Mouse (Mus musculus) macrophage (primary cell): ENCODE results near the gene Glt8d2. TPM values are rescaled to one million over a fixed set of nuclear protein-coding genes. Genes with fewer than 3 reads are reported as not detected.
"Not testable (repeated sequence)": the region's sequence is repeated elsewhere in the genome, so short reads cannot be mapped to it uniquely, and the experiment has no call there.

ENCODE experiments used
- H3K27ac ChIP-seq: fragments of 350-480 bp; formaldehyde crosslinking; 2 replicates; pipeline ENCODE4 v1.9.0; 2021
- H3K36me3 ChIP-seq: fragments of 350-480 bp; formaldehyde crosslinking; 2 replicates; pipeline ENCODE4 v1.9.0; 2021; ENCODE audit errors: inconsistent target
- H3K4me3 ChIP-seq: fragments of 350-480 bp; formaldehyde crosslinking; 2 replicates; pipeline ENCODE4 v1.9.0; 2021; ENCODE audit errors: inconsistent target
- H3K79me2 ChIP-seq: fragments of 350-480 bp; formaldehyde crosslinking; 2 replicates; pipeline ENCODE4 v1.9.0; 2021; ENCODE audit errors: inconsistent target
- WGBS: methylation state at CpG from one replicate; pipeline ENCODE4 v1.1.7; 2026; ENCODE audit warnings: inconsistent platforms; ENCODE audit not compliant: missing documents; 5-methylcytosine and 5-hydroxymethylcytosine counted together
- polyA plus RNA-seq: library from polyadenylated mRNA; stranded (reverse); fragments of 250-400 nt; gene quantifications from 3 replicates; pipeline ENCODE4 v1.2.4, GENCODE M21; 2018; ENCODE audit warnings: inconsistent platforms

Gene Glt8d2
- polyA plus RNA-seq, 1 experiment from 2014 or later, result not detected

DNA sequence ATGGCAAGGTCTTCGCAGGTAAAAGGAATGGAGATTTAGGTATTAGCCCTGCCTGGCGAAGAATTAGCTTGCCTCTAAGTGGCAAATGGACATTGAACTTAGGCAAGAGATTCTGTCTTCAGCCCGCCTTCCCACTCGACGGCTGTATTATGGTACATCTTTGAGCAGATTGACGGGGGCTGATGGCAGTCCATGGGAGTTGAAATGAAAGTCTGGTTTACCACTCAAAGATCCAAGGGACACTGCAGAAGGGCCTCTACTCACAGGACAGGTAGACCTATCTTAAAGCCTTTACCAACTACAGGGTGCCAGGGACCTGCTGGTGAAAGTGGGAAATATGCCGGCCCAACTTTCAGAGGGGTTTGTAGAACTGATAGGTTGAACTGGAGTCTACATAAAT lies 60.0 kb downstream of the Glt8d2 start:
- no peaks in the 10 kb centered on the region for H3K36me3 ChIP-seq
- H3K4me3 ChIP-seq, result peak overlapping the region; percentile 68
- H3K79me2 ChIP-seq, result peaks cover 55% of the 10 kb centered on the region
- WGBS, result 38% methylated on average over 7 of the region's 7 CpGs
- no peak overlapping the region for H3K27ac ChIP-seq

- peaks cover 47% of the 10 kb centered on the region for H3K79me2 ChIP-seq
- WGBS, result under 1% methylated on average over 56 of the region's 78 CpGs
- not testable (repeated sequence) for H3K36me3 ChIP-seq
Measured at GRCm38 (mm10) chr10:82629586-82630255, 60.7 kb downstream of the Glt8d2 start, which contains the start of gene Tdg. Gene Tdg, plus strand, starts transcription at chr10:82629828.

DNA sequence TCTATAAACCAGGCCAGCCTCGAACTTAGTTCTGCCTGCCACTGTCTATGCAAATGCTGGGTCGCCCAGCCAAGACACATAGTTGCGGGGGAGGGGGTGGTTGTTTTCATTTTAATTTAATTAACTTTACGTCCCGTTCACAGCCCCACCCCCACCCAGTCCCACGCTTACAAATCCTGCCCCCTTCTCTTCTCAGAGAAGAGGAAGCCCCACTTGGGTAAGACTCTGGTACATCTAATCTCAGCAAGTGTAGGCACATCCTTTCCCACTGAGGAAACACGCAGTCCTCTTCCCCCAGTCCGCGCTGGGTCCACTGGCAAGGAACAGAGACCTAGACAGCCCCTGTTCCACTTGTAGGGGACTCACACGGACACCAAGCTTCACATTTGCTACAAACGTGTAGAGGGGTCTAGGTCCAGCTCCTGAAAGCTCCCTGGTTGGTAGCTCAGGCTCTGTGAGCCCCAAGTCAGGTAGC lies 61.3 kb downstream of the Glt8d2 start:
- H3K4me3 ChIP-seq, result peak overlapping the region; percentile 61
- H3K36me3 ChIP-seq, result no peaks in the 10 kb centered on the region
- H3K27ac ChIP-seq, result peak overlapping the region; percentile 69
- peaks cover 42% of the 10 kb centered on the region for H3K79me2 ChIP-seq
- 19% methylated on average over 10 of the region's 11 CpGs for WGBS

More at GRCm38 (mm10) chr10:82629586-82630255, 60.7 kb downstream of the Glt8d2 start, which contains the start of gene Tdg:
- peak within 1 kb of the TSS; percentile 69 for H3K27ac ChIP-seq
- H3K4me3 ChIP-seq, result peak within 1 kb of the TSS; percentile 68

- peak overlapping the region; percentile 62 for H3K27ac ChIP-seq
Measured at GRCm38 (mm10) chr10:82623553-82623932, 66.9 kb downstream of the Glt8d2 start.

GRCm38 (mm10) chr10:82622671-82623552 lies 67.5 kb downstream of the Glt8d2 start, which contains the start of gene 1190007I07Rik:
Gene 1190007I07Rik, minus strand, starts transcription at chr10:82623228.
- no peaks in the 10 kb centered on the region for H3K36me3 ChIP-seq
- H3K79me2 ChIP-seq, result no peaks in the 10 kb centered on the region
- peak within 1 kb of the TSS; percentile 62 for H3K27ac ChIP-seq
- WGBS, result 2% methylated on average over 58 of the region's 61 CpGs
- peak within 1 kb of the TSS; percentile 61 for H3K4me3 ChIP-seq

More at GRCm38 (mm10) chr10:82623553-82623932, 66.9 kb downstream of the Glt8d2 start:
- H3K79me2 ChIP-seq, H3K36me3 ChIP-seq: not testable (repeated sequence)
- WGBS, result 0% methylated on average over 2 of the region's 2 CpGs
- peak overlapping the region; percentile 61 for H3K4me3 ChIP-seq

GRCm38 (mm10) chr10:82622235-82622634 lies 68.2 kb downstream of the Glt8d2 start:
- 9% methylated on average over 8 of the region's 9 CpGs for WGBS
- Histone ChIP-seq H3K79me2 (no peaks in the 10 kb centered on the region), H3K27ac (no peak overlapping the region), H3K4me3 (peak overlapping the region; percentile 61), H3K36me3 (no peaks in the 10 kb centered on the region)

Other genes with a start within 250 kb of the Glt8d2 start
- gene Gm1553, start 198.0 kb downstream of the Glt8d2 start, polyA plus RNA-seq, result not detected in 3 replicates
- 4.5 to 16.5 TPM (median 14.1 TPM) in 3 replicates for gene 1190007I07Rik, start 67.4 kb downstream of the Glt8d2 start, polyA plus RNA-seq
- 18.3 to 25.9 TPM (median 18.9 TPM) in 3 replicates for gene Tdg, start 60.8 kb downstream of the Glt8d2 start, polyA plus RNA-seq
- gene Hcfc2, start 5.5 kb upstream of the Glt8d2 start, polyA plus RNA-seq, result 8.0 to 11.4 TPM (median 10.5 TPM) in 3 replicates
- gene Nfyb, start 73.5 kb upstream of the Glt8d2 start, polyA plus RNA-seq, result 8.4 to 14.1 TPM (median 8.8 TPM) in 3 replicates
- gene Txnrd1, start 143.3 kb upstream of the Glt8d2 start, polyA plus RNA-seq, result 84.0 to 182 TPM (median 96.0 TPM) in 3 replicates
- gene Eid3, start 176.0 kb upstream of the Glt8d2 start, polyA plus RNA-seq, result 0.26 to 0.80 TPM (median 0.35 TPM) in 3 replicates